Mouse (Mus musculus) intestine, embryonic 14.5 days (tissue): Measurements from ENCODE around the gene Cox10. TPM values are rescaled to one million over a fixed set of nuclear protein-coding genes. Genes with fewer than 3 reads are reported as not detected.

Source experiments
- ATAC-seq: fragments of 200-750 bp; cut with Nextera tagmentation; replicated peaks from 2 replicates; pipeline ENCODE4 v1.8.0; 2017; ENCODE audit warnings: low read depth, moderate number of reproducible peaks, moderate TSS enrichment, moderate library complexity; ENCODE audit not compliant: low FRiP score, low TSS enrichment
- DNase-seq: peaks from one replicate; pipeline ENCODE4 v3.0.0-alpha.2; 2018; ENCODE audit warnings: low spot score
- H3K27ac ChIP-seq: fragments of 300-500 bp; sonication (generic); 2 replicates; pipeline ENCODE4 v1.5.1; 2014; ENCODE audit warnings: low read depth, mild to moderate bottlenecking, control low read depth
- H3K27me3 ChIP-seq: fragments of 300-500 bp; sonication (generic); replicated peaks from 2 replicates; pipeline ENCODE4 v1.6.1; 2014; ENCODE audit warnings: low read length, control low read depth; ENCODE audit not compliant: control insufficient read depth, insufficient read depth
- H3K36me3 ChIP-seq: fragments of 300-500 bp; sonication (generic); 2 replicates; pipeline ENCODE4 v1.6.1; 2014; ENCODE audit warnings: low read length, control low read depth; ENCODE audit not compliant: control insufficient read depth, insufficient read depth
- H3K4me1 ChIP-seq: fragments of 300-500 bp; sonication (generic); replicated peaks from 2 replicates; pipeline ENCODE4 v1.6.1; 2014; ENCODE audit warnings: low read length, control low read depth, mixed read lengths; ENCODE audit not compliant: control insufficient read depth, insufficient read depth
- H3K4me2 ChIP-seq: fragments of 300-500 bp; sonication (generic); 2 replicates; pipeline ENCODE4 v1.6.1; 2014; ENCODE audit warnings: low read length
- H3K4me3 ChIP-seq: fragments of 300-500 bp; sonication (generic); 2 replicates; pipeline ENCODE4 v1.5.1; 2014; ENCODE audit warnings: low read depth, low read length, control low read depth, mixed read lengths
- H3K9ac ChIP-seq: fragments of 300-500 bp; sonication (generic); 2 replicates; pipeline ENCODE4 v1.6.1; 2014; ENCODE audit warnings: mild to moderate bottlenecking, low read length
- H3K9me3 ChIP-seq: fragments of 300-500 bp; sonication (generic); 2 replicates; pipeline ENCODE4 v1.6.1; 2016; ENCODE audit warnings: low read length, control low read depth; ENCODE audit not compliant: control insufficient read depth
- WGBS: fragments of 180-500 bp; shearing (Covaris S2); extraction: QIAGEN DNeasy Blood & Tissue Kit; methylation state at CpG from one replicate; pipeline ENCODE4 v1.1.7; 2014; 5-methylcytosine and 5-hydroxymethylcytosine counted together
- polyA plus RNA-seq: library from polyadenylated mRNA; unstranded; fragments of >200 nt; fragmentation: Nextera tagmentation; extraction: Ambion mirVana; gene quantifications from 2 replicates; pipeline ENCODE4 v1.2.1, GENCODE M21; 2014

Gene Cox10
- polyA plus RNA-seq, 1 experiment from 2014 or later: 33.0 TPM

DNA sequence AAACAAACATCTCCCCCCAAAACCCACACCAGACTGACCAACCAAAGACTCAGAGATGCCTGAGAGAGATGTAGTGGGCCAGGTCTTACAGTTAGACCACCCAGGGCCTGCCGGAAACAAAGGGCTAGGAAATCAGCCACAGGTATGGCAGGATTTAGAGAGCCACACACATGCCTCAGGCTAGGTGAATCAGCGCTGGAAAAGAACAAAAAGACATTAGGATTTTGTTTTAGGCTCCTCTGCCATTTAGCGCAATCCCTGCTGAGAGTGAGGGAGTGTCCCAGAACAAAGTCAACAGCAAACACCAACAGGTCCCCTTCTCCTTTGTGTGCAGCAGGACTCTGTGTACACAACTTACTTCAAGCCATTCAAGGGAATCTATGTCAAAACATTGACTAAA lies 142.6 kb downstream of the Cox10 start:
- no peak for ATAC-seq
- H3K36me3 ChIP-seq: no peaks in the 10 kb centered on the region

GRCm38 (mm10) chr11:63926901-63927300 lies 152.4 kb downstream of the Cox10 start:
- H3K27ac ChIP-seq: no peak overlapping the region
- peaks cover 13% of the 10 kb centered on the region for H3K4me1 ChIP-seq
- no peaks in the 10 kb centered on the region for H3K9me3 ChIP-seq
- H3K36me3 ChIP-seq: no peaks in the 10 kb centered on the region
- no peak overlapping the region for H3K4me2 ChIP-seq
- 77% methylated on average over 6 of the region's 6 CpGs for WGBS
- no peak for ATAC-seq
- no peak overlapping the region for H3K4me3 ChIP-seq
- no peak for DNase-seq
- H3K9ac ChIP-seq: no peak overlapping the region
- H3K27me3 ChIP-seq: peaks cover 52% of the 10 kb centered on the region

More for the DNA sequence above, 142.6 kb downstream of the Cox10 start:
- H3K9me3 ChIP-seq: no peaks in the 10 kb centered on the region
- no peak overlapping the region for H3K4me2 ChIP-seq
- no peaks in the 10 kb centered on the region for H3K4me1 ChIP-seq
- H3K27ac ChIP-seq: no peak overlapping the region
- peaks cover 13% of the 10 kb centered on the region for H3K27me3 ChIP-seq
- H3K4me3 ChIP-seq: no peak overlapping the region
- 51% methylated on average over 3 of the region's 3 CpGs for WGBS
- DNase-seq: no peak
- no peak overlapping the region for H3K9ac ChIP-seq

GRCm38 (mm10) chr11:63925161-63925582 lies 154.1 kb downstream of the Cox10 start:
- Histone ChIP-seq H3K9ac (no peak overlapping the region), H3K4me3 (peak overlapping the region; percentile 23; the same call in 1 of the 2 replicates), H3K36me3 (no peaks in the 10 kb centered on the region), H3K27me3 (peaks cover 64% of the 10 kb centered on the region), H3K9me3 (no peaks in the 10 kb centered on the region), H3K27ac (no peak overlapping the region), H3K4me2 (peak overlapping the region; percentile 48), H3K4me1 (peaks cover 13% of the 10 kb centered on the region)
- DNase-seq (peak; percentile 87), ATAC-seq (no peak)
- WGBS: under 1% methylated on average over 31 of the region's 31 CpGs

- Histone ChIP-seq H3K36me3 (no peaks in the 10 kb centered on the region), H3K4me3 (peak overlapping the region; percentile 10; the same call in 1 of the 2 replicates), H3K27me3 (peaks cover 71% of the 10 kb centered on the region), H3K4me2 (peak overlapping the region; percentile 92; the same call in 1 of the 2 replicates), H3K9ac (no peak overlapping the region), H3K27ac (no peak overlapping the region), H3K9me3 (no peaks in the 10 kb centered on the region), H3K4me1 (peaks cover 13% of the 10 kb centered on the region)
- ATAC-seq: no peak
- DNase-seq: peak; percentile 67
- WGBS: 7% methylated on average over 26 of the region's 26 CpGs
Observed at GRCm38 (mm10) chr11:63924286-63924930, 154.9 kb downstream of the Cox10 start.

DNA sequence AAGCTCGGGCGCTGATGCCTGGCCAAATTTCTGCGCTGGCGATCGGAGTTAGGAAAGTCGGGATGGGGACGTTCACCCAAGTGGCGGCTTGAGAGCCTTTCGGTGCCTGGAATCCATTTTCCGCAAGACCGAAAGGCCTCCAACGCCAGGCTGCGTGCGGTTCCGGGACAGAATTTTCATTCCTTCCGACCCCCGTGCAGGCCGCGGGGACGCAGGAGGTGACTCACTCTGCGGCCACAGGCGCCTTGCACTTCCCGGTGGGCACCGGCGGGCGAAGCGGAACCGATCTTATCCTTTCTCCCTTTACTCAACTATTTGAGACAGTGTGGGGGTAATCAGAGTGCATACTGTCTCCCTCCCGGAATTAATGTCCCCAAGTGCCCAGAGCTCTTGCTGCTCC lies 155.9 kb downstream of the Cox10 start:
- Histone ChIP-seq H3K27ac (no peak overlapping the region), H3K27me3 (peaks cover 81% of the 10 kb centered on the region), H3K9ac (no peak overlapping the region), H3K4me3 (peak overlapping the region; percentile 34), H3K4me1 (peaks cover 19% of the 10 kb centered on the region), H3K36me3 (no peaks in the 10 kb centered on the region), H3K4me2 (peak overlapping the region; percentile 92), H3K9me3 (no peaks in the 10 kb centered on the region)
- ATAC-seq (no peak), DNase-seq (peak; percentile 78)
- 1% methylated on average over 29 of the region's 29 CpGs for WGBS

DNA sequence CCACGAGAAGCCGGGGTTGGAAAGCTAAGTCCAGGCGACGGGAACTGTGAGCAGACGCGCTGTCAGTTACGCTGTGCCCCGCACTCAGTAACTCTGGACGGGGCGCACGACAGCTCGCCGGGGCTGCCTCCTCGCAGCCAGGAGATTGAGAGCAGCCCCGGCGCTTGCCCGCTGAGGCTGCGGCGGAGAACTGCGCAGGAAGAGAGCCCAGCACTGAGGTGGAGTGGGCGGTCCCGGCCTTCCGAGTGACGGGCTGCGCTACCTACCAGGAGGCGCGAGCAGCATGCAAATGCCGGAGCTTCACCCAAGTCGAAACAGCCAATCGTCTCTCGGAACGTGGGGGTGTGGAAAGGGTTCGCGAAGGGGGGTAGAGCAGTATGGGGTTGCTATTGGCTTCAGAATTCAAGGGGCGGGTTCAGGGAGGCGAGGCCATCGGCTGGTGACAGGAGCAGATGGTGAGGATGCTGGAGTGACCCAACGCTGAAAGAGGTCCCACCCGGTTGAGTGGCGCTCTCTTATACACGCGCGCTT lies 157.1 kb downstream of the Cox10 start, which contains the start of gene Hs3st3b1:
Gene Hs3st3b1 (minus strand): TSS at position 200 of the 531 bp plus-strand sequence.
- Histone ChIP-seq H3K27me3 (peaks cover 86% of the 10 kb centered on the region), H3K4me1 (peaks cover 19% of the 10 kb centered on the region)

GRCm38 (mm10) chr11:63921044-63921951 lies 158.0 kb downstream of the Cox10 start:
- peak; percentile 83 for DNase-seq

More for the DNA sequence above, 157.1 kb downstream of the Cox10 start, which contains the start of gene Hs3st3b1:
- H3K4me2 ChIP-seq: peak within 1 kb of the TSS; percentile 92
- DNase-seq (peak; percentile 93), ATAC-seq (peak; percentile 93)
- under 1% methylated on average over 43 of the region's 43 CpGs for WGBS
- peak within 1 kb of the TSS; percentile 54 for H3K4me3 ChIP-seq
- no peaks in the 10 kb centered on the region for H3K36me3 ChIP-seq
- H3K27ac ChIP-seq: no peak within 1 kb of the TSS
- peak within 1 kb of the TSS; percentile 51 for H3K9ac ChIP-seq
- no peaks in the 10 kb centered on the region for H3K9me3 ChIP-seq

DNA sequence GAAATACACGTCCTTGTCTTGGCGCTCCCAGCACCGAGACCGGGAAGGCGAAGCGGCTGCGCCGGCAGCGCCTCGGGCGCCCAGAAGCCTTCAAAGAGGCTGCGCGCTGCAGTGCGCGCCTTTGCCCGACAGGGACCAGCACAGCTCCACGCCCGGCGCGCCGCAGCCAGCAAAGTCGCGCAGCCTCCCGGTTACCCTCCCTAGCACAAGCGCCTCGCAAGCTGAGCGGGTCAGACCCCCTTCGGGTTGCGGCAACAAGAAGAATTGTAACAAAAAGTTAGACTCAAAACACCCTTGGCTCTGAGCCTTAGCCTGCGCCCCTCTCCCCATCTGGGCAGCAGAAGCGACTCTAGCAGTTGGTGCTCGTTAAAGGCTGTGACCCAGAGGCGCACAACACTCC lies 158.7 kb downstream of the Cox10 start:
- DNase-seq: peak; percentile 91
- H3K4me2 ChIP-seq: peak overlapping the region; percentile 92
- H3K4me3 ChIP-seq: peak overlapping the region; percentile 54
- H3K27ac ChIP-seq: no peak overlapping the region
- no peaks in the 10 kb centered on the region for H3K9me3 ChIP-seq
- peaks cover 86% of the 10 kb centered on the region for H3K27me3 ChIP-seq
- under 1% methylated on average over 33 of the region's 33 CpGs for WGBS
- H3K4me1 ChIP-seq: peaks cover 19% of the 10 kb centered on the region
- peak overlapping the region; percentile 51 for H3K9ac ChIP-seq
- ATAC-seq: peak; percentile 51; the same call in 1 of the 2 replicates
- no peaks in the 10 kb centered on the region for H3K36me3 ChIP-seq

More at GRCm38 (mm10) chr11:63921044-63921951, 158.0 kb downstream of the Cox10 start:
- Histone ChIP-seq H3K27ac (no peak overlapping the region), H3K4me1 (peaks cover 19% of the 10 kb centered on the region), H3K9me3 (no peaks in the 10 kb centered on the region), H3K27me3 (peaks cover 86% of the 10 kb centered on the region), H3K4me3 (peak overlapping the region; percentile 54), H3K36me3 (no peaks in the 10 kb centered on the region), H3K4me2 (peak overlapping the region; percentile 92), H3K9ac (peak overlapping the region; percentile 51)
- WGBS: under 1% methylated on average over 77 of the region's 80 CpGs
- no peak for ATAC-seq
